Mouse (Mus musculus) MEL (cell line): Measurements from ENCODE around the gene Mgst3.
A peak's percentile ranks its signal among the peaks of the same experiment; 100 is the strongest.

ENCODE experiments used
- CHD2 ChIP-seq: IDR thresholded peaks from 2 replicates; pipeline ENCODE4 v1.6.1; 2011; ENCODE audit warnings: low read length, improper control_type of control experiment
- CTCF ChIP-seq, 3 experiments: IDR thresholded peaks in 2 of 3; conservative IDR thresholded peaks in 1 of 3; 2 replicates each; pipeline ENCODE4 v1.5.1; 2011 to 2012; ENCODE audit warnings: low read length in 3 of 3, low read depth in 2 of 3, mild to moderate bottlenecking in 2 of 3, improper control_type of control experiment in 1 of 3, inconsistent platforms in 1 of 3, mixed read lengths in 1 of 3, moderate library complexity in 1 of 3; ENCODE audit not compliant: control insufficient read depth in 1 of 3, insufficient read depth in 1 of 3, poor library complexity in 1 of 3, severe bottlenecking in 1 of 3
- E2F4 ChIP-seq: IDR thresholded peaks from 2 replicates; pipeline ENCODE4 v1.6.1; 2011; ENCODE audit warnings: low read depth, low read length, improper control_type of control experiment, borderline replicate concordance
- MAFK ChIP-seq: IDR thresholded peaks from 2 replicates; pipeline ENCODE4 v1.6.1; 2011; ENCODE audit warnings: low read depth, mild to moderate bottlenecking, low read length, improper control_type of control experiment, borderline replicate concordance
- MAX ChIP-seq: IDR thresholded peaks from 2 replicates; pipeline ENCODE4 v1.6.1; 2011; ENCODE audit warnings: low read length, improper control_type of control experiment
- POLR2A ChIP-seq, 2 experiments: IDR thresholded peaks; 2 replicates each; pipeline ENCODE4 v1.6.1; 2011 to 2012; ENCODE audit warnings: low read length in 2 of 2, mild to moderate bottlenecking in 2 of 2, control low read depth in 1 of 2, improper control_type of control experiment in 1 of 2, low read depth in 1 of 2, moderate library complexity in 1 of 2; ENCODE audit not compliant: control insufficient read depth in 1 of 2, insufficient read depth in 1 of 2, poor library complexity in 1 of 2
- SIN3A ChIP-seq: IDR thresholded peaks from 2 replicates; pipeline ENCODE4 v1.6.1; 2012; ENCODE audit warnings: low read length, improper control_type of control experiment, inconsistent platforms
- TCF12 ChIP-seq: IDR thresholded peaks from 2 replicates; pipeline ENCODE4 v1.6.1; 2014; ENCODE audit warnings: low read depth, mild to moderate bottlenecking, inconsistent platforms, low read length, improper control_type of control experiment, moderate library complexity

- peak in 2 of 3 experiments; percentile 87 to 95; a peak in 5 of 6 replicates for TF ChIP-seq CTCF (IDR thresholded peaks at IDR 0.05 in 2 of 3, conservative IDR thresholded peaks at IDR 0.05 in 1 of 3; ENCODE audit: control insufficient read depth in 1 of 3, insufficient read depth in 1 of 3, low read depth in 2 of 3, low read length in 3 of 3, poor library complexity in 1 of 3, severe bottlenecking in 1 of 3)
- TF ChIP-seq SIN3A, result peak; percentile 29; the same call in 1 of the 2 replicates
- no peak for TF ChIP-seq E2F4
- TF ChIP-seq MAFK, result no peak
- TF ChIP-seq MAX, result no peak; the same call in 1 of the 2 replicates
- TF ChIP-seq TCF12, result no peak
- no peak for TF ChIP-seq POLR2A (IDR thresholded peaks at IDR 0.05; ENCODE audit: control insufficient read depth in 1 of 2, insufficient read depth in 1 of 2, low read depth in 1 of 2, low read length in 2 of 2, poor library complexity in 1 of 2)
- no peak for TF ChIP-seq CHD2
Observed at GRCm38 (mm10) chr1:167369905-167370304, 23.7 kb downstream of the Mgst3 start.
